Mouse (Mus musculus) MEL-GATA-1-ER (cell line): ENCODE results near the gene Ankdd1b.

Source experiments
- DNase-seq: peaks from one replicate; pipeline ENCODE4 v3.0.0-alpha.2; 2012; ENCODE audit warnings: low read depth; ENCODE audit errors: extremely low read depth

Gene Ankdd1b

GRCm38 (mm10) chr13:96408786-96409185, 62.2 kb downstream of the Ankdd1b start:
- DNase-seq = no peak

GRCm38 (mm10) chr13:96407040-96407439, 64.0 kb downstream of the Ankdd1b start:
- no peak for DNase-seq

- no peak for DNase-seq
These were observed 65.5 kb downstream of the Ankdd1b start for GRCm38 (mm10) chr13:96405518-96405917.

GRCm38 (mm10) chr13:96401251-96401650, 69.7 kb downstream of the Ankdd1b start:
- DNase-seq = no peak

GRCm38 (mm10) chr13:96389301-96389700, 81.7 kb downstream of the Ankdd1b start:
- no peak for DNase-seq

GRCm38 (mm10) chr13:96388042-96388888, 82.7 kb downstream of the Ankdd1b start, which contains the start of gene Poc5:
Poc5 (plus strand) TSS chr13:96388294.
- DNase-seq = peak; percentile 97

GRCm38 (mm10) chr13:96377883-96378282, 93.1 kb downstream of the Ankdd1b start:
- no peak for DNase-seq

- no peak for DNase-seq
These were observed 94.1 kb downstream of the Ankdd1b start for GRCm38 (mm10) chr13:96376871-96377270.

- peak; percentile 21 for DNase-seq
These were observed 95.5 kb downstream of the Ankdd1b start for GRCm38 (mm10) chr13:96375519-96375918.
